In genomic region chr16:35215498-35215897, GRCm38 (mm10) we compare ENCODE assay signal across 12 mouse cellular contexts.
DNase-seq lines count a peak whose midpoint lies in the region; ATAC-seq and TF ChIP-seq lines count a peak whose summit lies in the region.
"Had no signal": no experiment of that assay in that cellular context is flagged by ENCODE, and none has a peak within 500 bp of the region (broad histone marks: within the 10 kb centered on the region; RNA-seq: fewer than 3 reads in every experiment).

No protein-coding gene starts in this region.

- no peak overlapping the region for H3K4me3 ChIP-seq in kidney, embryonic 14.5 days (ENCODE audit: low read length)
- no peak overlapping the region for H3K4me3 ChIP-seq in hindbrain, postnatal 0 days (ENCODE audit: low read length)
- H3K4me3 ChIP-seq: midbrain, embryonic 12.5 days had no signal

- H3K9me3 ChIP-seq in kidney, embryonic 14.5 days (ENCODE audit: control insufficient read depth, low read length) = no peaks in the 10 kb centered on the region
- no peaks in the 10 kb centered on the region for H3K9me3 ChIP-seq in hindbrain, postnatal 0 days (ENCODE audit: low read length)
- H3K9me3 ChIP-seq: midbrain, embryonic 12.5 days had no signal

- H3K4me1 ChIP-seq in kidney, embryonic 14.5 days (ENCODE audit: control insufficient read depth, insufficient read depth, low read length) = 0 out of 2 replicates have a peak, but pooled peaks cover 5% of the 10 kb centered on the region
- peaks cover 9% of the 10 kb centered on the region; the same call in 1 of the 2 replicates for H3K4me1 ChIP-seq in hindbrain, postnatal 0 days (ENCODE audit: insufficient read depth, low read length)

- WGBS in kidney, embryonic 14.5 days = 38% methylated on average over 5 of the region's 5 CpGs
- WGBS in hindbrain, postnatal 0 days = 37% methylated on average over 5 of the region's 5 CpGs

- ATAC-seq in kidney, embryonic 14.5 days (ENCODE audit: low FRiP score, low TSS enrichment) = peak; percentile 74; the same call in 1 of the 2 replicates
- peak; percentile 39; the same call in 1 of the 2 replicates for ATAC-seq in hindbrain, postnatal 0 days

- peak overlapping the region; percentile 67; the same call in 1 of the 2 replicates for H3K27ac ChIP-seq in kidney, embryonic 14.5 days (ENCODE audit: low read depth, low read length)
- H3K27ac ChIP-seq in hindbrain, postnatal 0 days = peak overlapping the region; percentile 12; the same call in 1 of the 2 replicates
- H3K27ac ChIP-seq: midbrain, embryonic 12.5 days had no signal

- no peak overlapping the region for H3K9ac ChIP-seq in kidney, embryonic 14.5 days (ENCODE audit: low read depth, low read length)
- no peak overlapping the region for H3K9ac ChIP-seq in hindbrain, postnatal 0 days (replicated peaks; ENCODE audit: low read length)
- H3K9ac ChIP-seq: midbrain, embryonic 12.5 days had no signal

- TF ChIP-seq CTCF in hindbrain, postnatal 0 days (IDR thresholded peaks at IDR 0.05; ENCODE audit: low read depth) = no peak

- H3K4me2 ChIP-seq in kidney, embryonic 14.5 days (replicated peaks; ENCODE audit: low read depth, low read length) = no peak overlapping the region
- no peak overlapping the region for H3K4me2 ChIP-seq in hindbrain, postnatal 0 days (ENCODE audit: low read depth, low read length)
- H3K4me2 ChIP-seq: midbrain, embryonic 12.5 days had no signal

- DNase-seq in kidney, adult 9 months = no peak
- DNase-seq in right cerebral cortex, postnatal 10 days (ENCODE audit: low spot score in 2 of 2) = peak; percentile 47 to 49
- no peak for DNase-seq in right cerebral cortex, postnatal 14 days
- peak; percentile 42 for DNase-seq in hindbrain, postnatal 0 days (ENCODE audit: low spot score)
- DNase-seq in testis, postnatal 10 days (ENCODE audit: low spot score) = peak; percentile 59
- no peak for DNase-seq in urinary bladder, adult 2 months (ENCODE audit: low spot score)
- no peak for DNase-seq in cerebellum, postnatal 14 days
- DNase-seq: adrenal gland, adult 2 months; embryo, embryonic 11 days; thymus, postnatal 25 days had no signal

- H3K36me3 ChIP-seq in kidney, embryonic 14.5 days (ENCODE audit: control insufficient read depth, insufficient read depth, low read length) = no peaks in the 10 kb centered on the region
- no peaks in the 10 kb centered on the region for H3K36me3 ChIP-seq in hindbrain, postnatal 0 days (ENCODE audit: insufficient read depth, low read length)
- H3K36me3 ChIP-seq: midbrain, embryonic 12.5 days had no signal

- H3K27me3 ChIP-seq in kidney, embryonic 14.5 days (ENCODE audit: control insufficient read depth, insufficient read depth, low read length) = no peaks in the 10 kb centered on the region
- H3K27me3 ChIP-seq in hindbrain, postnatal 0 days (ENCODE audit: insufficient read depth, low read length) = no peaks in the 10 kb centered on the region
- H3K27me3 ChIP-seq: midbrain, embryonic 12.5 days had no signal

Comparison
In these comparisons a context has a peak if more than half of its experiments do, and no peak if none do; other contexts are left out.
1. DNase-seq: peak in right cerebral cortex, postnatal 10 days (2 of 2), hindbrain, postnatal 0 days (single experiment) and testis, postnatal 10 days (single experiment); none in kidney, adult 9 months (single experiment), right cerebral cortex, postnatal 14 days (single experiment), urinary bladder, adult 2 months (single experiment) and cerebellum, postnatal 14 days (0 of 2).